Mouse (Mus musculus): ENCODE data around the gene Mcpt4.

DNA sequence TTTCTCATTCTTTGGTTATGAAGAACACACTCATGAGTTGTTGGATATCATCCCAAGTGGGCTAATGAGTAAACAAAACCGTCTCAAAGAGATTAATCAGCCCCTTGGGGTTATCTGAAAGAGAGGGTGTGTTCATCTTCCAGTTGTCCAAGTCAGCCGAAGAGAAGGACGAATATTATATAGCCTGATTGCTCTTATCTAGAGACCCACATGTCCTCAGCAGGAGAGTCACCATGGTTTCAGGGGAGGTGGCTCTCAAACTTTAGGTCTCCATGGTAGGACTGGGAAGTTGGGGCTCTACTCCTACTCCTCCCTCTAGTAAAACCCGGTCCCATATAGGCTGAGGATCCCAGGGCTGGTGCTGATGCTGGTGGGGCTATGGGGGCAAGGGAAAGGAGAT is 40.8 kb downstream of the Mcpt4 start:
- TF ChIP-seq GATA1 (IDR thresholded peaks at IDR 0.05; ENCODE audit: low read length) (0 out of 2 replicates have a peak, but pooled peaks have one; percentile 21), TAL1 (IDR thresholded peaks at IDR 0.05; ENCODE audit: low read length) (peak; percentile 41; the same call in 2 of the 3 replicates)

All from erythroblast, embryonic 14.5 days (primary cell).